Mouse (Mus musculus): ENCODE data around the gene Nr4a1.

DNA sequence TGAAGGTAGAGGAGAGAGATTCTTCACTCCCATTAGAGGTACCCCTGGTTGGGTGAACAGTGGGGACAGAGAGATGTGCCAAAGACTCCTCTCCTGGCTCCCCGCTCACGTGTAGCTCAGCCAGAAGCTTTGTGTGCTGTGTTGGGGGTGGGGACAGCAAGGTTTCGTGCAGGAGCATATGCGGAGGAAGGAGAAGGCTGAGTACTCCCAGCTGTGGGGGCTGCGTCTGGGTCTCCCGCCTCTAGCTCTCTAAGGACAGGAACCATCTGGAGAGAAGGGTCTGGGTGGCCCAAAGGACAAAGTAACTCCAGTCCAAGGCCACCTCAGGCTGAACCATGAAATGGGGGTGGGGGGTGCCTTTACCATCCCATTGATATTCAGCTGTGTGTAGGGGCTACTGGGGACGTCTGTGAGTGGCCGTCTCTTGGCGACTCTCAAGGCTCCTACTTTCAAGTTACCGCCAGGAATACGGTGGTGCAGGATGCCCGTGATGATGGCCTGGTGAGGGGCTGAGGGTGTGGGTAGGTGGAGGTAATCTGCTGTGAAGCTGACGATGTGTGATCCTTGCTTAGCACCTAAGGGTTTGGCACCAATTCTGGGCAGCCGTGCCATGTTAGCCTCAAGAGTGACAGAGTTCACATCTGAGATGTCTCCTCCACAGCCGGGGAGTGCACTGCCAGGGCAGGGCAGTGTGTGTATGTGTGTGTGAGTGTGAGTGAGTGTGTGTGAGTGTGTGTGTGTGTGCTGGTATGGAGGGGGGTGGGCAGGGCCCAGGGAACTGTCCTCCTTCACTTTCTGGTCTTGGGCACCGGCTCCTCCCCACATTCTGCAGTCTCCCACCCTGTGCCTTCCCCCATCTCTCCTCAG lies 40.2 kb downstream of the Nr4a1 start:
- TF ChIP-seq POLR2A (IDR thresholded peaks at IDR 0.05; ENCODE audit: control insufficient read depth, low read depth, low read length) (no peak; the same call in 1 of the 2 replicates), CTCF (IDR thresholded peaks at IDR 0.05; ENCODE audit: control insufficient read depth, insufficient read depth, insufficient replicate concordance, low read depth, low read length) (no peak)

All from testis, adult 2 months (tissue).